Mouse (Mus musculus) liver, embryonic 14.5 days (tissue): ENCODE measurements at regions not wholly inside any gene's neighbourhood (a gene's known extent, or its start where the extent isn't known, plus 50 kb on each side); places are given as distances from the start of the nearest gene placed in this dataset.

Experiments used
- ATAC-seq: fragments of 200-750 bp; cut with Nextera tagmentation; 2 replicates; pipeline ENCODE4 v1.8.0; 2017; ENCODE audit warnings: moderate number of reproducible peaks, mild to moderate bottlenecking, moderate library complexity; ENCODE audit not compliant: insufficient read depth
- DNase-seq, 3 experiments: peaks; one replicate each; pipeline ENCODE4 v3.0.0-alpha.2; 2012 to 2013; ENCODE audit warnings: low read depth in 3 of 3, low spot score in 3 of 3
- H3K27ac ChIP-seq: fragments of 300-500 bp; sonication (generic); 2 replicates; pipeline ENCODE4 v1.5.1; 2014; ENCODE audit warnings: moderate library complexity, mild to moderate bottlenecking, control low read depth, inconsistent platforms
- H3K27me3 ChIP-seq: fragments of 300-500 bp; sonication (generic); 2 replicates; pipeline ENCODE4 v1.6.1; 2014; ENCODE audit warnings: mild to moderate bottlenecking, low read length, moderate library complexity; ENCODE audit not compliant: control insufficient read depth, insufficient read depth
- H3K36me3 ChIP-seq: fragments of 300-500 bp; sonication (generic); replicated peaks from 2 replicates; pipeline ENCODE4 v1.6.1; 2014; ENCODE audit warnings: low read depth; ENCODE audit not compliant: control insufficient read depth, insufficient read depth
- H3K4me1 ChIP-seq, 2 experiments: fragments of 200-500 bp in 1 of 2; fragments of 300-500 bp in 1 of 2; sonication (generic) in 1 of 2; replicated peaks; 2 replicates each; pipeline ENCODE4 v1.6.1; 2012 to 2014; ENCODE audit warnings: antibody characterized with exemption in 1 of 2, inconsistent platforms in 1 of 2, low read length in 1 of 2; ENCODE audit not compliant: control insufficient read depth in 2 of 2, insufficient read depth in 2 of 2
- H3K4me2 ChIP-seq: fragments of 300-500 bp; sonication (generic); 2 replicates; pipeline ENCODE4 v1.6.1; 2014; ENCODE audit warnings: low read depth, mild to moderate bottlenecking, control low read depth, moderate library complexity
- H3K4me3 ChIP-seq, 2 experiments: fragments of 200-500 bp in 1 of 2; fragments of 300-500 bp in 1 of 2; sonication (generic) in 1 of 2; 2 replicates each; pipeline ENCODE4 v1.5.1; 2012 to 2014; ENCODE audit warnings: low read depth in 2 of 2, low read length in 2 of 2, mild to moderate bottlenecking in 2 of 2, control low read depth in 1 of 2, inconsistent platforms in 1 of 2, moderate library complexity in 1 of 2; ENCODE audit not compliant: insufficient read depth in 1 of 2
- H3K9ac ChIP-seq: fragments of 300-500 bp; sonication (generic); replicated peaks from 2 replicates; pipeline ENCODE4 v1.6.1; 2014; ENCODE audit warnings: mild to moderate bottlenecking, control low read depth, moderate library complexity
- H3K9me3 ChIP-seq: fragments of 300-500 bp; sonication (generic); 2 replicates; pipeline ENCODE4 v1.6.1; 2016; ENCODE audit warnings: low read length, mixed read lengths; ENCODE audit not compliant: control insufficient read depth
- CTCF ChIP-seq: IDR thresholded peaks from 2 replicates; pipeline ENCODE4 v1.5.1; 2016; ENCODE audit warnings: antibody characterized with exemption, low read depth, control low read depth
- EP300 ChIP-seq: IDR thresholded peaks from 2 replicates; pipeline ENCODE4 v1.6.1; 2016; ENCODE audit warnings: antibody characterized with exemption, low read depth
- WGBS: fragments of 180-500 bp; shearing (Covaris S2); extraction: QIAGEN DNeasy Blood & Tissue Kit; methylation state at CpG from one replicate; pipeline ENCODE4 v1.1.7; 2014; ENCODE audit not compliant: insufficient replicate concordance; 5-methylcytosine and 5-hydroxymethylcytosine counted together

DNA sequence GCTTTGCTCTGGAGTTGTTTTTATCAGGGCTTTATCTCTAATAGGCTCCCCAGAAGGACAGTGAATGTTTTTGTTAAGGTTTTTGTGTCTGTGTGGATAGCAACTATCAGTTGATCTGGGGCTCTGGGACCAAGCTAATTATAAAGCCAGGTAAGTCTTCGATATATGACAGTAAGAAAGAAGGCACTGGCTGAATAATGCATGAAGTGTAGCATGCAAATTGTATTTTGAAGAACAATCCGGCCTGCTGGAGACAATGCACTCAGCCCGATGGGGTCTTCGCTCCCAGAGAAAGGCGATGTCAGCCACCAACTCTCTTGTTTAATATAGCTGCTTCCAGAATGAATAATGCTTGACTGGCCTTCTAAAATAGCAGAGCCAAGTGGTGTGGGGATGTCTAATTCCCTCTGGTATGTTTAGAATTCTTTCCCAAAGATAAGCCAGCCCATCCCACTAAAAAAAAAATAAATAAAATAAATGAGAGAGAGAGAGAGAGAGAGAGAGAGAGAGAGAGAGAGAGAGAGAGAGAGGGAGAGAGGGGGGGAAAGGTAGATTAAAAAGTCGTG, 68.6 kb downstream of the Dad1 start:
- no peaks in the 10 kb centered on the region for H3K4me1 ChIP-seq
- H3K27me3 ChIP-seq: no peaks in the 10 kb centered on the region
- WGBS: 56% methylated on average over 6 of the region's 6 CpGs
- no peaks in the 10 kb centered on the region for H3K9me3 ChIP-seq
- H3K4me3 ChIP-seq: no peak overlapping the region
- TF ChIP-seq CTCF (no peak), EP300 (no peak)
- no peak overlapping the region for H3K9ac ChIP-seq
- ATAC-seq (no peak), DNase-seq (no peak)
- H3K4me2 ChIP-seq: no peak overlapping the region
- no peak overlapping the region for H3K27ac ChIP-seq
- H3K36me3 ChIP-seq: no peaks in the 10 kb centered on the region

DNA sequence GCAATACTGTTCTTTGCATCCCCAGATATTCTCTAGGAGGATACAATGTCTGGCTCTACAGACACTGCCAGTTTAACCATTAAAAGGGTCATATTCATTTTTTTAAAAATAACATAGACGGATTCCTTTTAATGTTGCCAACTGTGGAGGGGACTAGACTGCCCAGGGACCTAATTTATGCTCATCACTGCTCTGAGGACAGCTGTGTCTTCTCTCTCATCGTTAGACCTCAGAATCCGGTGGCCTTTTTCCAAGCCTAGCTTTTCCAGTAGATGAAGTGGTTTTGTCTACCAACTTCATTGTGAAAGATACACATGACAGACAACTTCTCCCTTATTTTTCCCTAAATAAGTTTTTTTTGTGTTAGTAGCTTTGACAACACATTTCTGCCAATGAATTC, 70.0 kb downstream of the Dad1 start:
- Histone ChIP-seq H3K4me2 (no peak overlapping the region), H3K4me1 (no peaks in the 10 kb centered on the region), H3K9ac (no peak overlapping the region), H3K9me3 (no peaks in the 10 kb centered on the region), H3K27me3 (no peaks in the 10 kb centered on the region), H3K36me3 (no peaks in the 10 kb centered on the region), H3K27ac (no peak overlapping the region), H3K4me3 (no peak overlapping the region)
- DNase-seq (no peak), ATAC-seq (no peak)
- 69% methylated on average over 3 of the region's 3 CpGs for WGBS
- no peak for TF ChIP-seq CTCF
- TF ChIP-seq EP300: no peak

DNA sequence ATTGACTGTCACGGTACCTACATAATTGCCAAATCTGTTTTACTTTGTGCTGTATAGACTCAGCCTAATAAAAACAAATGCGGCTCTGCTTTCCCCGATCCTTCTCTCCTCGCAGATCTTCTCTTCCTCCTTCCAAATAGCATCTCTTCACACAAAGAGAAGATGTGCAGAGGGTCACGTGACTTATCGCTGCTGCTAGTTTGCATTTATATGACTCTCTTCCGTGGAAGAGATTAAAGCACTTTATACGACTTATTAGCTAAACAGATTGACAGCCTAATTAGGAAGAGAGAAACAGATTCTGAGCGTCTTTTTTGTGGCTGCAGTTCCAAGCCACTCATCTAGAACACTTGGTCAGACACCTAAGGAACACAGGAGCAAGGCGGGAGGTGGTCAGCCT, 71.1 kb downstream of the Dad1 start:
- Histone ChIP-seq H3K27me3 (no peaks in the 10 kb centered on the region), H3K4me1 (no peaks in the 10 kb centered on the region), H3K4me3 (no peak overlapping the region), H3K9me3 (no peaks in the 10 kb centered on the region), H3K9ac (no peak overlapping the region), H3K4me2 (no peak overlapping the region), H3K36me3 (no peaks in the 10 kb centered on the region), H3K27ac (no peak overlapping the region)
- ATAC-seq (no peak), DNase-seq (no peak)
- TF ChIP-seq EP300 (no peak), CTCF (no peak)
- WGBS: 72% methylated on average over 10 of the region's 10 CpGs

DNA sequence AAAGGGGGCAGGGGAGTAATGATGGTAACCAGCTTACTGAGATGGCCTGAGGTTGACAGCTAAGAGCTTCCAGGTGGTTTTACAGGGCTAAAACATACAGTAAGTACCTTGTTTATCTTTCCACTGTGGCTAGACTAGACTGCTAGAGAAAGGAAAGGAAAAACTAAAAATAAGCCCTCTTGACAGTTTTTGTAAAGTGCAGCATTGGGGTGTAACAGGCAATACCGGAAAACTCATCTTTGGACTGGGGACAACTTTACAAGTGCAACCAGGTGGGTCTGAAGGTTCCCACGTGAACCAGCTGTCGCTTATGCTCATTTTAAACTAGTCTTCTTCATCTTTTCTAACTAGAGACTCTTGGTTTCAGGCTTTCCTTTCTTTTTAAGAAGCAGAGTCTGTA, 72.6 kb downstream of the Dad1 start:
- Histone ChIP-seq H3K27ac (no peak overlapping the region), H3K4me2 (no peak overlapping the region), H3K4me1 (peaks cover 0 to 4% of the 10 kb centered on the region in 2 experiments; a peak in 2 of 4 replicates), H3K36me3 (no peaks in the 10 kb centered on the region), H3K4me3 (no peak overlapping the region), H3K9ac (no peak overlapping the region), H3K27me3 (peaks cover 2% of the 10 kb centered on the region; the same call in 1 of the 2 replicates), H3K9me3 (no peaks in the 10 kb centered on the region)
- no peak for DNase-seq
- TF ChIP-seq EP300: no peak
- no peak for TF ChIP-seq CTCF
- no peak for ATAC-seq
- WGBS: 61% methylated on average over 3 of the region's 3 CpGs

DNA sequence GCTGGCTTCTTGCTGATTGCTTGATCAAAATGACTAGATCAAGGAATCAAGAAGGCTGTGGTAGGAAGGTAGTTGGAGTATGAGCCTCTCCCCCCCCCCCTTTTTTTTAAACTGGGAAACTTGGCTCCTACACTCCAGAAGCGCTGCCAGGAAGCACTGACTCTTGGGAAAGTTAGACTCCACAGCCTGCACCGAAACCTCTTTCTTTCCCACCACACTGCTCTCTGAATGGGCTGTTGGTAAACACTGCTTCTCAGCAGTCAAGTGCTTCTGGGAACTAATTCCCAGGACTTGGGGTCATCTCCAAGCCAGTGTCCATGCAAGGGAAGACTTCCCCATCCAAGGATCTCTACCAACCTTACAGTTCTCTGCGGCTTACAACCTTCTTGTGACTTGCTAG, 73.2 kb downstream of the Dad1 start:
- Histone ChIP-seq H3K9ac (no peak overlapping the region), H3K4me1 (peaks cover 0 to 6% of the 10 kb centered on the region in 2 experiments; a peak in 2 of 4 replicates), H3K27me3 (peaks cover 3% of the 10 kb centered on the region; the same call in 1 of the 2 replicates), H3K27ac (no peak overlapping the region), H3K36me3 (no peaks in the 10 kb centered on the region), H3K9me3 (no peaks in the 10 kb centered on the region), H3K4me3 (no peak overlapping the region), H3K4me2 (no peak overlapping the region)
- TF ChIP-seq CTCF (no peak), EP300 (no peak)
- DNase-seq: no peak
- 66% methylated on average over 3 of the region's 3 CpGs for WGBS
- ATAC-seq: no peak
